Mouse (Mus musculus): ENCODE measurements around the gene 4921507P07Rik. TPM values are rescaled to one million over a fixed set of nuclear protein-coding genes. Genes with fewer than 3 reads are reported as not detected.
A peak's percentile ranks its signal among the peaks of the same experiment; 100 is the strongest.

The 4921507P07Rik gene
- total RNA-seq, 1 experiment, result 0.40 TPM

GRCm38 (mm10) chr6:50536461-50536892, 60.0 kb downstream of the 4921507P07Rik start:
- no peaks in the 10 kb centered on the region for H3K9me3 ChIP-seq (ENCODE audit: control insufficient read depth, insufficient read depth, low read depth, low read length)
- TF ChIP-seq ZC3H11A (IDR thresholded peaks at IDR 0.05; ENCODE audit: borderline replicate concordance, low read depth, low read length), result peak; percentile 85
- TF ChIP-seq MAFK (IDR thresholded peaks at IDR 0.05; ENCODE audit: insufficient read depth, low read depth, low read length), result no peak
- no peaks in the 10 kb centered on the region for H3K36me3 ChIP-seq (ENCODE audit: control insufficient read depth, insufficient read depth, low read length, poor library complexity, severe bottlenecking)
- no peaks in the 10 kb centered on the region for H3K4me1 ChIP-seq (ENCODE audit: control insufficient read depth in 2 of 2, insufficient read depth in 2 of 2, low read length in 2 of 2, poor library complexity in 1 of 2)
- H3K4me3 ChIP-seq (ENCODE audit: insufficient read depth in 1 of 2, low read depth in 1 of 2, low read length in 2 of 2, poor library complexity in 1 of 2, severe bottlenecking in 1 of 2), result no peak overlapping the region
- H3K9ac ChIP-seq (ENCODE audit: insufficient read depth, low read depth, low read length, poor library complexity, severe bottlenecking), result no peak overlapping the region
- no peak overlapping the region for H3K27ac ChIP-seq (ENCODE audit: insufficient read depth, low read depth, low read length, poor library complexity, severe bottlenecking)
- in situ Hi-C loops (cut with MboI; ENCODE audit: low sequenced_read_pairs in 2 of 2, unreplicated experiment in 2 of 2), result loop anchor here (5.0 to 10.0 kb wide), 2 partner anchors 229 to 232 kb away; no protein-coding TSS in a partner anchor
- peak; percentile 81 for DNase-seq (ENCODE audit: low read depth, low spot score)

GRCm38 (mm10) chr6:50535346-50535745, 61.1 kb downstream of the 4921507P07Rik start:
- no peak overlapping the region for H3K27ac ChIP-seq (ENCODE audit: insufficient read depth, low read depth, low read length, poor library complexity, severe bottlenecking)
- TF ChIP-seq HCFC1 (IDR thresholded peaks at IDR 0.05; ENCODE audit: borderline replicate concordance, insufficient read depth, low read length), result no peak
- TF ChIP-seq ZC3H11A (IDR thresholded peaks at IDR 0.05; ENCODE audit: borderline replicate concordance, low read depth, low read length), result no peak
- no peak for TF ChIP-seq ZNF384 (IDR thresholded peaks at IDR 0.05; ENCODE audit: low read depth, low read length)
- H3K9me3 ChIP-seq (ENCODE audit: control insufficient read depth, insufficient read depth, low read depth, low read length), result no peaks in the 10 kb centered on the region
- in situ Hi-C loops (cut with MboI; ENCODE audit: low sequenced_read_pairs in 2 of 2, unreplicated experiment in 2 of 2), result loop anchor here (5.0 to 10.0 kb wide), 2 partner anchors 228 to 231 kb away; no protein-coding TSS in a partner anchor
- DNase-seq (ENCODE audit: low read depth, low spot score), result no peak
- no peaks in the 10 kb centered on the region for H3K4me1 ChIP-seq (ENCODE audit: control insufficient read depth in 2 of 2, insufficient read depth in 2 of 2, low read length in 2 of 2, poor library complexity in 1 of 2)
- no peak overlapping the region for H3K4me3 ChIP-seq (ENCODE audit: insufficient read depth in 1 of 2, low read depth in 1 of 2, low read length in 2 of 2, poor library complexity in 1 of 2, severe bottlenecking in 1 of 2)
- H3K36me3 ChIP-seq (ENCODE audit: control insufficient read depth, insufficient read depth, low read length, poor library complexity, severe bottlenecking), result no peaks in the 10 kb centered on the region
- no peak overlapping the region for H3K9ac ChIP-seq (ENCODE audit: insufficient read depth, low read depth, low read length, poor library complexity, severe bottlenecking)

- no peaks in the 10 kb centered on the region for H3K36me3 ChIP-seq (ENCODE audit: control insufficient read depth, insufficient read depth, low read length, poor library complexity, severe bottlenecking)
- H3K4me1 ChIP-seq (ENCODE audit: control insufficient read depth in 2 of 2, insufficient read depth in 2 of 2, low read length in 2 of 2, poor library complexity in 1 of 2), result no peaks in the 10 kb centered on the region
- H3K4me3 ChIP-seq (ENCODE audit: insufficient read depth in 1 of 2, low read depth in 1 of 2, low read length in 2 of 2, poor library complexity in 1 of 2, severe bottlenecking in 1 of 2), result no peak overlapping the region
- in situ Hi-C loops (cut with MboI; ENCODE audit: low sequenced_read_pairs in 2 of 2, unreplicated experiment in 2 of 2), result loop anchor here in 1 of 2 experiments (10.0 kb wide), 1 partner anchor 227 kb away; no protein-coding TSS in a partner anchor
- no peak for TF ChIP-seq CHD2 (IDR thresholded peaks at IDR 0.05; ENCODE audit: low read depth, low read length)
- TF ChIP-seq MAFK (IDR thresholded peaks at IDR 0.05; ENCODE audit: insufficient read depth, low read depth, low read length), result no peak
- TF ChIP-seq ZNF384 (IDR thresholded peaks at IDR 0.05; ENCODE audit: low read depth, low read length), result no peak
- TF ChIP-seq HCFC1 (IDR thresholded peaks at IDR 0.05; ENCODE audit: borderline replicate concordance, insufficient read depth, low read length), result no peak
- no peaks in the 10 kb centered on the region for H3K9me3 ChIP-seq (ENCODE audit: control insufficient read depth, insufficient read depth, low read depth, low read length)
- no peak overlapping the region for H3K9ac ChIP-seq (ENCODE audit: insufficient read depth, low read depth, low read length, poor library complexity, severe bottlenecking)
- DNase-seq (ENCODE audit: low read depth, low spot score), result no peak
- H3K27ac ChIP-seq (ENCODE audit: insufficient read depth, low read depth, low read length, poor library complexity, severe bottlenecking), result no peak overlapping the region
Measured at GRCm38 (mm10) chr6:50531920-50532319, 64.5 kb downstream of the 4921507P07Rik start.

GRCm38 (mm10) chr6:50531003-50531402, 65.4 kb downstream of the 4921507P07Rik start:
- no peak overlapping the region for H3K9ac ChIP-seq (ENCODE audit: insufficient read depth, low read depth, low read length, poor library complexity, severe bottlenecking)
- H3K9me3 ChIP-seq (ENCODE audit: control insufficient read depth, insufficient read depth, low read depth, low read length), result no peaks in the 10 kb centered on the region
- in situ Hi-C loops (cut with MboI; ENCODE audit: low sequenced_read_pairs in 2 of 2, unreplicated experiment in 2 of 2), result loop anchor here in 1 of 2 experiments (10.0 kb wide), 1 partner anchor 226 kb away; no protein-coding TSS in a partner anchor
- TF ChIP-seq ZC3H11A (IDR thresholded peaks at IDR 0.05; ENCODE audit: borderline replicate concordance, low read depth, low read length) (no peak), ZNF384 (IDR thresholded peaks at IDR 0.05; ENCODE audit: low read depth, low read length) (no peak), CHD2 (IDR thresholded peaks at IDR 0.05; ENCODE audit: low read depth, low read length) (no peak), MAFK (IDR thresholded peaks at IDR 0.05; ENCODE audit: insufficient read depth, low read depth, low read length) (no peak), HCFC1 (IDR thresholded peaks at IDR 0.05; ENCODE audit: borderline replicate concordance, insufficient read depth, low read length) (no peak)
- H3K4me3 ChIP-seq (ENCODE audit: insufficient read depth in 1 of 2, low read depth in 1 of 2, low read length in 2 of 2, poor library complexity in 1 of 2, severe bottlenecking in 1 of 2), result no peak overlapping the region
- 0 out of 4 replicates have a peak, but pooled peaks cover 0 to 2% of the 10 kb centered on the region in 2 experiments for H3K4me1 ChIP-seq (ENCODE audit: control insufficient read depth in 2 of 2, insufficient read depth in 2 of 2, low read length in 2 of 2, poor library complexity in 1 of 2)
- H3K27ac ChIP-seq (ENCODE audit: insufficient read depth, low read depth, low read length, poor library complexity, severe bottlenecking), result no peak overlapping the region
- no peak for DNase-seq (ENCODE audit: low read depth, low spot score)
- no peaks in the 10 kb centered on the region for H3K36me3 ChIP-seq (ENCODE audit: control insufficient read depth, insufficient read depth, low read length, poor library complexity, severe bottlenecking)

GRCm38 (mm10) chr6:50529194-50529593, 67.2 kb downstream of the 4921507P07Rik start:
- Histone ChIP-seq H3K27ac (ENCODE audit: insufficient read depth, low read depth, low read length, poor library complexity, severe bottlenecking) (no peak overlapping the region), H3K4me1 (ENCODE audit: control insufficient read depth in 2 of 2, insufficient read depth in 2 of 2, low read length in 2 of 2, poor library complexity in 1 of 2) (0 out of 4 replicates have a peak, but pooled peaks cover 0 to 2% of the 10 kb centered on the region in 2 experiments), H3K9ac (ENCODE audit: insufficient read depth, low read depth, low read length, poor library complexity, severe bottlenecking) (no peak overlapping the region), H3K36me3 (ENCODE audit: control insufficient read depth, insufficient read depth, low read length, poor library complexity, severe bottlenecking) (no peaks in the 10 kb centered on the region), H3K9me3 (ENCODE audit: control insufficient read depth, insufficient read depth, low read depth, low read length) (no peaks in the 10 kb centered on the region), H3K4me3 (ENCODE audit: insufficient read depth in 1 of 2, low read depth in 1 of 2, low read length in 2 of 2, poor library complexity in 1 of 2, severe bottlenecking in 1 of 2) (no peak overlapping the region)
- DNase-seq (ENCODE audit: low read depth, low spot score), result no peak
- in situ Hi-C loops (cut with MboI; ENCODE audit: low sequenced_read_pairs in 2 of 2, unreplicated experiment in 2 of 2), result no loop called here
- no peak for TF ChIP-seq ZNF384 (IDR thresholded peaks at IDR 0.05; ENCODE audit: low read depth, low read length)
- no peak for TF ChIP-seq ZC3H11A (IDR thresholded peaks at IDR 0.05; ENCODE audit: borderline replicate concordance, low read depth, low read length)
- TF ChIP-seq HCFC1 (IDR thresholded peaks at IDR 0.05; ENCODE audit: borderline replicate concordance, insufficient read depth, low read length), result no peak
- TF ChIP-seq CHD2 (IDR thresholded peaks at IDR 0.05; ENCODE audit: low read depth, low read length), result no peak
- no peak for TF ChIP-seq MAFK (IDR thresholded peaks at IDR 0.05; ENCODE audit: insufficient read depth, low read depth, low read length)

Measured in ES-E14 (cell line).